Mouse (Mus musculus): ENCODE results near the gene Atg13.
A peak's percentile ranks its signal among the peaks of the same experiment; 100 is the strongest.
"Not testable (repeated sequence)": the region's sequence is repeated elsewhere in the genome, so short reads cannot be mapped to it uniquely, and the experiment has no call there.

Atg13 gene

DNA sequence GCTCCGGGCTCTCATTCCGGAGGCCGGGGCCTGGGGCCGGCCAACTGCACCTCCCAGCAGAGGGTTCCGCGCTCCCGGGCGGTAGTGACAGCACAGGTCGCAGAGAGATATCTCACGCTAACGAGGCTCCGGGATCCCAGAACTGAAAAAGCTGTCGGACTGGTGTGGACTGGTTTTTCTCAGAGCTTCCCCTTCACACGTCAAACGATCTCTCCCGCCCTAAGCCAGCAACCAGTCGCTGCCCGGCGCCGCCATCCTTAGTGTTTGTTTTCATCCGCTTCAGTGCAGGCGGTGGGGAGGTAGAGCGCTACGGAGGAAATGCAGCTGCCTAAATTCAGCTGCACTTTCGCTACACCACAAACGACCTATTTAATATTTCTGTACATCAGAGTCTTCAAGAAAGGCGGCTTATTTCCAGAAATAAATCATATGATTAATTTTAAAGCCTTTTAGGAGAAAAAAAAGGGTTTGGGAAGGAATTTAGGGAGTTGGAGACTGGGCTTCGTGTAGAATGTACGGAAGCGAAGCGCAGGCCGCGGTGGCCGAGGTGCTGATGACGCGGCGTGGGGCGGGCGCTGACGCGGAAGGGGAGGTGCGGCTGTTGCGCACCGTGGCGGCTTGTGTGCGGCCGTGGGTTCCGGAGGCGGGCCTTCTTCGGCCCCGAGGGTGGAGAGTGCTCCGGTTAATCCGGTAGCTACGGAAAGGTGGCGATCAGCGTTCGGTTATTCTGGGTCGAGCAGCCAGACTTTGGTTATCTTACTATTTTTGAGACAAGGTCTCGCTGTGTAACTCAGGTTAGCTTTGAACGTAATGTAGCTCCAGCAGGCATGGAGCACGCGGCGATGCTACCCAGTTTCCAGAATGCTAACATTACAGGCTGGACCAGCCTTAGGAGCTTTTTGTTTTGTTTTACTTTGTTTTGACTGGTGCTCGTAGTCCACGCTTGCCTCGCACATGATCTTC lies at the start of gene Atg13, which contains the start of gene Harbi1:
Gene Atg13 (minus strand): TSS at position 305 of the 963 bp plus-strand sequence.
Gene Harbi1 (plus strand): TSS at position 581 of the 963 bp plus-strand sequence.
- DNase-seq (ENCODE audit: low read depth) = peak; percentile 95

DNA sequence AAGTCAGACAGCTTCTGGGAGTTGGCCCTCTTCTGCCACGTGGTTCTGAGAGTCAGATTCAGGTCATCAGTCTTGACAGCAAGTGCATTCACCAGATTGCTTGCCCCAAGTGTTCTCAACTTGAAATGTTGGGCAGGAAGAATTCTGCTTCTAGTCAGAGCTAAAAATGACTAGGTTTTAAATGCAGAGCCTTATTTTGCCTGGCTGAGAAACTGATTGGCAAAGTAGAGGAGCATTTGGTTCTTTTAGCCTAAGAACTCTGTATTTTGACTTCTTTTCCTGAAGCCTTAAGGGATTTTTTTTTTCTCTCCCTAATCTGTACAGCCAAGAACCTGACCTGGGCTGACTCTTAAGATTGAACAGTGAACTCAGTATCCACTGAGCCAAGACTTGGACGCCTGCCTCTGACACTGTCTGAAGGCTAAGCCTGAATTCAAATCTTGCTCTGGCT lies 39.5 kb upstream of the Atg13 start:
- DNase-seq (ENCODE audit: low read depth) = no peak

DNA sequence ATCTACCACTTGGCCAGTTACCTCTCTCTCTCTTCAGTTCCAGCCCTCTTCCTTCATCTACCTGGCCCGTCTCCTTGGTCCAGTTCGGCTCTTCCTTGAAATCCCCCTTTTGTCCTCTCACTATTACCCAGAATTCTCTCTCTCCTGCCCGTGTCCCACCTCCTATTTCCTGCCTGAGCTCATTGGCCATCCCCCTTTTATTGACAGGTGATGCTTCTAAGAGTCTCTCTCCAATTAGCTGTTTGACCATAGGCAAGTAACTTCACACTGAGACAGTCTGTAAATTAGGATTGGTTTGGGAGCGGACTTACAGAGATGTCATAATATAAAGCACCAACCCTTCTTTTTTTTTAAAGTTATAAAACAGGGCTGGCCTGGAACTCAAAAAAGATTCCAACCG lies 34.3 kb upstream of the Atg13 start:
- DNase-seq (ENCODE audit: low read depth) = no peak

DNA sequence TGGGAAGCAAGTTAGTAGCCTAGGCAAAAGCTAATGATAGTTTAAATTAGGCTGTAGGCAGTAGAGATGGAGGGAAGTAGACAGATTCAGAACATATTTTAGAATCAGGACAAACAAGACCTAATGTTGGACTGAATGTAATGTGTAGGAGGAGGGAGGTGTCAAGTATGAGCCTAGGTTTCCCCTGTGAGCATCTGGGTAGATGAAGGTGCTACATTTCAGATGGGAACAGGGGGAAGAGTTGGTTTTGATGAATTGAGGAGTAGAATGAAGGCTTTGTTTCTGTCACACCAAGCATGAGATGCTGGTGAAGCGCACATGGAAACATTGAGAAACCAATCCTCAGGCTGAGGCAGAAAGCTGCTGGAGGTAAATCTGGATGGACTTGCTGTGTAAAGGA lies 29.2 kb upstream of the Atg13 start:
- no peak for DNase-seq (ENCODE audit: low read depth)

DNA sequence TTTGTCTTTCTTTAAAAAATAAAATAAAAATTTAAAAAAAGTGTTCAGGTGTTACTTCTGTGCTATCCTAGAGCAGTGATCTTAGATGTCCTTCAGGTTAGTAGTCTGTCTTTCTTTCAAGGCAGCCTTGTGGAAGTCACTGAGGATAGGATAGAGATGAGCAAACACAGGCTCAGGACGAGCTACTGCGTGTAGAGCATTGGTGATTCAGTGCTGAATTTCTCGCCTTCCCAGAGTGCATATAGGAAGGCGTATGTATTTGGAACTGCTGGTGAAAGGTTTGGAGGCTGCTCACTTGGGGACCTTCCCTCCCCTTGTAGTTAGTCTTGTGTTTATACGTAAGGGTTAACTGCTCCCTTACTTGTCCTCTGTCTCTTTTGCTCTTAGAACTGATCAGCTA lies 24.8 kb upstream of the Atg13 start:
- DNase-seq (ENCODE audit: low read depth) = no peak

DNA sequence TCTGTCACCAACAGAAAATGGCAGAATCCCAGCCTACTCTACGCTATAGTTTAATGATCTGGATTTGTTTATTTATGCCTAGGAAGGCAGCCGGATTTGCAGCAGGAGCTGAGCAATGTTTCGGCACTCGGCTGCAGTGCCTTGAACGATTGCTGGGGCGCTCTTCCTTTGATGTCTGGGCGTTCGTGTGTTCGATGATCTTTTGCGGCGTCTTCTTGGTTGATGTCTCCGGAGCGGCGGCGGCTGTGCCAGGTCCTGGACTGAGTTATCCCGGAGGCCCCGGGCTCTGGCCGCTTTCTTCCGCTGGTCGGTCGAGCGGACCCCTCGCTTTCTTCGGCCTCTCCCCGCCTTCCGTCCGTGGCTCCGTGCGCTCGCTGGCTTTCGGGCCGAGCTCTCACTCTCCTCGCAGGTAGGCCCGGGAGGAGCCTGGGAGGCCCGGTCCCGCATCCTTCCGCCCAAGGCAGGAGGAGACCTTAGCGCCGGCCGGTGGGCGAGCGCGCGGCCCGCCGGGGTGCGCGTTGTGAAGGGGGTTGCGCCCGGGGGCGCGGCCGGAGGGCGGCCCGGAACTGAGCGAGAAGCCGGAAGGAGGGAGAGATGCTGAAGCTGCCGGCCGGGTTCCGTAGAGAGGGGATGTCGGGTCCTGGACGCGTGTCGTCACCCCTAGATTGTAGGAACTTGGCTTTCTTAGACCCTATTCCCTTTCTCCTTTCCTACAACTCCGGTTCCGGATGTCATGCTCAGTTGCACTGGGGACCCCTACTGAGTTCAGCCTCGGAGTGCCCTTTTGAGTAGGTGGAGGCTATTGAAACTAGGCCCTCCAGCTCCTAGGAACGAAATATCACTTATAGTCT lies 19.8 kb upstream of the Atg13 start, which contains the start of gene Ambra1:
Gene Ambra1 (plus strand): TSS at position 164 of the 851 bp plus-strand sequence.
- DNase-seq (ENCODE audit: low read depth) = peak; percentile 95

DNA sequence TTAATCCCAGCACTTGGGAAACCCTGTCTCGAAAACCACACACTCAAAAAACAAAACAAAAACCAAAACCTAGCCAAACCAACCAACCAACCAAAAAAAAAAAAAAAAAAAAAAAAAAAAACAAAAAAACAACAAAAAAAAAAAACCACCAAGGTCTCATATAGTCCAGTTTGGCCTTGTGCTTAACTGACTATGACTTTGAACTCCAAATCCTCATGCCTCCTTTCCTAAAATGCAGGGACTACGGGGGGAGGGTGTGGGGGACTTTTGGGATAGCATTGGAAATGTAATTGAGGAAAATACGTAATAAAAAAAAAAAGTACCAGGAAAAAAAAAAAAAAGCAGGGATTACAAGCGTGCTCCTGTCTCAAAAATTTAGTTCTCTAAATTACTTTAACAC lies 19.2 kb upstream of the Atg13 start:
- no peak for DNase-seq (ENCODE audit: low read depth)

DNA sequence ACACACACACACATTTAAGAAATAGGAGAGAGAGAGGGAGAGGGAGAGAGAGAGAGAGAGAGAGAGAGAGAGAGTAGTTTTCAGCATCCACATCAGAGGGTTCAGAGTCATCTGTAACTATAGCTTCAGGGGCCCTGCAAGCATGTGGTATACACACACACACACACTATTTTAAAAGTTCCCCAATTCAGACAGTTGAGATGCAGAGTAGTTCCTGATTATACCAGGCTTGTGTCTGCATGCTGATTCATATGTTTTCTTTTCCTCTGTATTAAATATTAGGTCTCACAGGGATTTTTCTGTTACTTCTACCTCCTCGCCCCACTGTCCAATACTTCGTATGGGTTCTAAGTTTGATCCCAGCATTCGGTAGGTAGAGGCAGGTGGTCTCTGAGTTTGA lies 16.6 kb upstream of the Atg13 start:
- DNase-seq (ENCODE audit: low read depth) = no peak

DNA sequence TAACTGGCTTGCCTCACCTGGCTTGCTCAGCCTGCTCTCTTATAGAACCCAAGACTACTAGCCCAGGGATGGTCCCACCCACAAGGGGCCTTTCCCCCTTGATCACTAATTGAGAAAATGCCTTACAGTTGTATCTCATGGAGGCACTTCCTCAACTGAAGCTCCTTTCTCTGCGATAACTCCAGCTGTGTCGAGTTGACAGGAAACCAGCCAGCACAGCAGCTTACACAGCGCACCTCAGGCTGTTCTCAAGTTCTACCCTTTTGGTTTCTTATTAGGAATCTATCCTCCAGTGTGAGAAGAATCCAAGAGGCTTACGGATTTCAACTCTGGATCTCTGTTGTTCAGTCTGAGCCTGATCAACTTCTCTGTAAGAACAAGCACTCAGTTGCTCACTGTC lies 15.1 kb upstream of the Atg13 start:
- not testable (repeated sequence) for DNase-seq (ENCODE audit: low read depth)

DNA sequence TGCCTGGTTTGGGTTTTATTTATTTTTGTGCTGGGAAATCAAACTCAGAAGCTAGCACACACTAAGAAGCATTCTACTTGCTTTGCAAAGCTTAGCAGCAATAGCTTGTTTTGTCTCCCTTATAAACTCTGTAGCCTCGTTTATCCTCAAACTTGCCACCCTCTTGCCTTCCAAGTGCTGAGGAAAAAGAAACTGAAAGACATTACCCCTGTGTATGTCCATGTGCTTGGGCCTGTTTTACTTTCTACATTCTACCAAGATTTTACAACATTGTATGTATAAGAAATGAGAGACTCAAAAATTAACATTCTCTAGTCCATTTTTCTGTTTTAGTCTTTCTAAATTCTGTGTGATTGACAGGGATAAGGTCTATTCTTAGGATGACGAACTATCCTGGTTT lies 14.3 kb upstream of the Atg13 start:
- DNase-seq (ENCODE audit: low read depth) = no peak

DNA sequence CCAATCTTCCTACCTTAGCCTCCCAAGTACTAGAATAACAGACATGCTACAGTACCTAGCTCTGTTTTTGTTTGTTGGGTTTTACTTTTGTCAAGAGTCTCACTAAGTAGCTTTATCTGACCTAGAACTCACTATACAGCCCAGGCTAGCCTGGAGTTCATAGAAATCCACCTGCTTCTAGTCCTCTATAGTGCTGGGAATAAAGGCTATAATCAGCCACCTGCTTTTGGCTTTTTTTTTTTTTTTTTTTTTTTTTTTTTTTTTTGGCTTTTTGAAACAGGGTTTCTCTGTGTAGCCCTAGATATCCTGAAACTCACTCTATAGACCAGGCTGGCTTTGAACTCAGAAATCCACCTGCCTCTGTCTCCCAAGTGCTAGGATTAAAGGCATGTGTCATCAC lies 13.6 kb upstream of the Atg13 start:
- no peak for DNase-seq (ENCODE audit: low read depth)

DNA sequence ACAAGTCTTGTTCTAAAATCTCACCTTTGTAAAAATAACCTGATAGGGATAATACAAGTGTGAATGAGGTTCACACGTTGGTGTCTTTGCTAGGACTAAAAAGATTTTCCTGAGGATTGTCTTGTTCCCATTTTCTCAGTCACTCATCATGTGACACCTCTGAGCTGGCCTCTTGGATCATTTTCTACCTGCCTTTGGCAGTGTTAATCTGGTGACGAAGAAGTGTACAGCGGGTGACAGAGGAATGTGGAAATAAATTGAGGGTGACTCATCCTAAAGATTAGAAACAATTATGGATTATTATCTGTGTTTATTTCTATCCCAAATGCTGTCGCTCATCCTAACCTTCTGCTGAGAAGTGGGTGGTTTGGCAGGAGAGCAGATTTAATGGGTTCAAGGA lies 13.0 kb upstream of the Atg13 start:
- no peak for DNase-seq (ENCODE audit: low read depth)

DNA sequence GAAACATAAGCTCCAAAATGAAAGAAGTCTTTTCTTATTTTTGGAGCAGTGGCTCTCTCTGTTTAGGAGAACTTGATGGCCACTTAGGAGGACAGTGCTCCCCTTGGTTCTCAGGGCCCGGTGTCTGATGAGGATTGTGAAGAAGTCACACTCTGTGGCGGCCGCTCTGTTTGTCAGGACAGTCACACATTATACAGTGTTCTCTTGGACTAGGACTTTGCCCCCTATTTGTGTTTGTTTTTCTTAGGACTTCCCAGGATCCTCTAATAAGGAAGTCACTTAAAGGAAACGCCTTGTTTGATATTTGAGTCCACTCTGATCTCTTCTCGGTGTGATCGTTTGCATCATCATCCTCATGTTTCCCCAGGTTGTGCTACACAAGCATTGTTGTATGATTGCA lies 7.9 kb upstream of the Atg13 start:
- no peak for DNase-seq (ENCODE audit: low read depth)

DNA sequence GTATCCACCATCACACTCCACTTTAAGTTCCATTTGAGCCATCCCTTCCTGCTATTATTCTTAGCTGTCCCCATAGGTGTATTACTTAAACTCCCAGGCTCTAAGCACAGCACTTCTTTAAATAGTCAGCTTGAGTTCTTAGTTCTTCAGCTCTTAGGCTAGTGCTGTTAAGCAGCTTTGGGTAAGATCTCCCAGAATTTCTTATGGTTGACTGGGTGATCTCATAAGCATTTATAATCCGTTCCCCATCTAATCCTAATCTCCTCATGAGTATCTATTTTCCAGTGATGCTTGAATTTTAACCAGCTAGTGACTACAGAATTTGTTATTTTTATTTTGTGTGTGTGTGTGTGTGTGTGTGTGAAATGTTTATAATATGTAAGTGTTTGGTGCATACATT lies 4.5 kb upstream of the Atg13 start:
- DNase-seq (ENCODE audit: low read depth) = no peak

DNA sequence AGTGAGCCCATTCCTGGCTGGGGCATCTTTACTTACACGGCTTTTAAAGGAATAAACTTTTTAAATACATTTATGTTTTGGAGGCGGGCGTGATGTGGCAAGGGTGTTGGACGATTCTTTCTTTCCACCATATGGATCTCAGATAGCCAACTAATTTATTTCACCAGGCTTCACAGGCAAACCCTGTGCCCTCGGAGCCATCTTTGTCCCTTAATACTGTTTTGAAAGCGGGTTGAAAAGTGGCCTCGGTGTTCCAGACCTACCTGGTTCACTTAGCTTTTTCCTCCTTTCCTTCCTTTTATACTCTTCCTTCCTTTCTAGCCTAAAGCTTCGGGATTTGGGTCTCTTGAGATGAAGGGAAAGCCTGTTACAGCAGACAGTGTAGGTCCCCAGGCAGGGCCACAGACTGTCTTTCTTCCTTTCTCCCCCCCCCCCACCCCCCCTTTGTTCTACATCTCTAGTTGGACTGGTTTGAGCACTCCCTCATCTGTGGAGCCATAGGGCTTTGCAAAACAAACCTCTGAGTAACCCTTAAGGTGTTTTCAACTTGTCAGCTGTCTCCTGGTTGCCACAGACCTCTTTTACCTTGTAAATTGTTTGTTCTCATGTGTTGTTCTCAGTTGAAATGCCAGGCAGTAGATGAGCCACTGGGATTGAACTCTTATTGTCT lies 1.0 kb upstream of the Atg13 start:
- peak; percentile 20 for DNase-seq (ENCODE audit: low read depth)

DNA sequence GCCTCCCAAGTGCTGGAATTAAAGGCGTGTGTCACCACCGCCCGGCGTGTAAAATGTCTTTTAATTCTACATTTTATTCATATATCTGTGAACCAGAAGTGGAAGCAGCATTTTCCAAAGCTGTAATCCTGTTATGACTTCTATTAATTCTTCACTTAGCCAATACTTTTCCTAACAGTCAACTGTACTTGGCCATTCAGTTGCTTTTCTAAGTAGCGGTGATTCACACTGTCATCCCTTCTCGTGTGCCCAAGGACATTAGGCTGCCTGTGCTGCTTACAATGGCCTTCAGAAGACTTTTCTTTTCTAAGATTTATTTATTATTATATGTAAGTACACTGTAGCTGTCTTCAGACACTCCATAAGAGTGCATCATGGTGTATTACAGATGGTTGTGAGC lies 2.0 kb downstream of the Atg13 start:
- no peak for DNase-seq (ENCODE audit: low read depth)

DNA sequence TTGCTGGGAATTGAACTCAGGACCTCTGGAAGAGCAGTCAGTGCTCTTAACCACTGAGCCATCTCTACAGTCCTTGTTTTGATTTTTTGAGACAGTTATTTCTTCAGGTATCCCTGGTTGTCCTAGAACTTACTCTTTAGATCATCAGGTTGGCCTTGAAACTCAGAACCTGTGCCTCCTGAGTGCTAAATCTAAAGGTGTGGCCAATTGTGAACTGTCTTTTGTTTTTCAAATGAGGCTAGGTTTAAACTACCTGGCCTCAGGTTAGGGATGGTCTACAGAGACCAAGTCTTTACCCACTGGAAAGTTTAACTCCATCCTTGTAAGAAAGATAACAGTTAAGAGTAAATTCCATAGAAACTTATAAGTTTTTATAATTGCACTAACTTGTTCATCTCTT lies 3.9 kb downstream of the Atg13 start:
- no peak for DNase-seq (ENCODE audit: low read depth)

DNA sequence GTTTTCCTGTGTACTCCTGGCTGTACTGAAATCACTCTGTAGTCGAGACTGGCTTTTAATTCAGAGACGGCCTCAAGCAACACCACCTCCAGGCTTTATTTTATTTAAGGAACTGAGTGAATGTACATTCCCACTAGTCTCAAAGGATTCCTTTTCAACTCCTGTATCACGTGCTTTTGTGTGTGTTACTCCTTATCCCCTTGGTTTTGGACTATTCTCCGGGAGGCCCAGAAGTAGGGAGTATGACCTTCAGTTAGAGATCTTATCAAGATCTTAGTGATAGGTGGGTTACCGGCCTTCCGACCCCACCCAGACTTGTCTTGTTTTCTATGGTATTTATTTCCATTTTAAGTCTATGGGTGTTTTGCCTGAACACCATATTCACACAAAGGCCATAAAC lies 4.6 kb downstream of the Atg13 start:
- DNase-seq (ENCODE audit: low read depth) = no peak

DNA sequence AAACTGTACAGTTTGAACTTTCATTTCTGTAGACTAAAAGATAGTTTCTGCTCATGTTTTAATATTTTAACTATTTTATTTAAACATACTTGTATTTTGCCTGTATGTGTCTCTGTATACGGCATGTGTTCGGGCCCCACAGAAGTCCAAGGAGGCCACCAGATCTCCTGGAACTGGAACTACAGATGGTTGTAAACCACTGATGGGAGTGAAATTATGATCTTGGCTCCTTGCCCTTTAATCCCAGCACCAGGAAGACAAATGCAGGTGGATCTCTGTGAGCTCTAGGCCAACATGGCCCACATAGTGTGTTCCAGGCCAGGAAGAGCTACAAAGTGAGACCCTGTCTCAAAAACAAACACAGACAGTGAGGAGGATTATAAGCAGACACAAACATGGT lies 9.0 kb downstream of the Atg13 start:
- no peak for DNase-seq (ENCODE audit: low read depth)

DNA sequence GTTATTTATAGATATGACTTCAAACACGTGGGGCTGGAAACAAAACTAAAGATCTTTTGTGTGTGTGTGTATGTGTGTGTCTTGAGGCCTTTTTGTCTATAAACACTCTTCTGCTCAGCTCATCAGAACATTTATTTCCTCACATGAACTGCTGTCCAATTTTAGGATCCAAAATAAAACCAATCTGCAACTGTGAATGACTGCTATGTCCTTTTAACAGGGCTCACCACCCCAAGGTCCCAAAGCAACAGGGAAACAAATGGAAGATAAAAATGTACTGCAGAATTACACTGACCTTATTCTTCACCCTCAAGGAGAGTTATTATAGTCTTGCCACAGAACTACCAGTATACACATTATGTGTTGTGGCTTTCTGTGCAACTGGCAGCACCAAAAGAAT lies 11.2 kb downstream of the Atg13 start:
- no peak for DNase-seq (ENCODE audit: low read depth)

DNA sequence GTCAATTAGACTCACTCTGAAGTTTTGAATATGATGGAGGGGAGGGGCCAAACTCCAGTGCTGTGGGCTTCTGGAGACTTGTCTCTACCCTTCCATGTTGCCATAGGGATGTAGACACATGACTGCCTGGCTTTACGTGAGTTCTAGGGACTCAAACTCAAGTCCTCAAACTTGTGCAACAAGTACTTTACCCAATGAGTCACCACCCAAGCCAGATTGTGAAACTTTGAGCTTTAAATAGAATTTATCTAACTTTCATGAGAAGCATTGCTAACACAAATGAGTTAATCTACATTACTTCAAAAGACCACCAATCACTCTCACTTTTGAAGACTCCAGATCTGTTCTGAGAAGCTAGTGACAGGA lies 14.2 kb downstream of the Atg13 start:
- DNase-seq (ENCODE audit: low read depth) = peak; percentile 80

All from NIH3T3 (cell line).